Mouse (Mus musculus) spleen, adult 10 weeks (tissue): ENCODE data around the gene Frs2. TPM values are rescaled to one million over a fixed set of nuclear protein-coding genes. Genes with fewer than 3 reads are reported as not detected.

Experiments
- polyA plus RNA-seq: library from polyadenylated mRNA; stranded (reverse); fragments of 350-450 nt; fragmentation: Illumina TruSeq; extraction: RNeasy Lipid Tissue Mini Kit (QIAGEN cat#74804); gene quantifications from one replicate; pipeline ENCODE4 v1.2.3, GENCODE M21; 2015; ENCODE audit warnings: low replicate concordance; ENCODE audit not compliant: insufficient read depth

Frs2 gene
- 26.7 TPM for polyA plus RNA-seq

DNA sequence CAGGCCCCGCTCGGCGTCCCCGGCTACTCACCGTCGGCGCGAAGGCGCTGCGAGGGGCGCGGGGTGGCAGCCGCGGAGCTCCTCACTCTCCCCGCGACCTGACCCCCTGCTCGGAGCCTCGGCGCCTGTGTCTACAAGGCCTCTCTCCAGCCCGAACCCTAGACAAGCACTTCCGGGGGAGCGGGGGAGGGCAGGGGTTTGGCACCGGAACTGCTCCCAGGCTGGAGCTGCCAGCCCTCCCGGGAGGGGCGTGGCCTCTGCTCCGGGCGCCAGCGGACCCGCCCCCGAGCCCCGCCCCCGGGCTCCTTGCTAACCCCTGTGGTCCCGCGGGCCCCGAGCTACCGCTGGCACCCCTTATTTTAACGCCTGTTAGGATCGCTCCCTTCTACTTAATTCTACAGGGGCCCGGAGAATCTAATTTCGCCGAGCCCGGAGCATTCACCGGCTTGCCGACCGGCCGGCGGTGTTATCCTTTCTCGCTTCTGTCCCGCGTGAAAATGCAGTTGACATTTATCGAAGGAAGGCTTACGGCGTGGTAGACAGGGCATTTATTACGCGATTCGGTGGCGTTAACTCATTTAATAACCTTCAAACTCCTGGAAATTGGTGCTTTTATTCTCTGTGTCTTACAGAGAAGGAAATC is at the start of gene Frs2:
Frs2 (minus strand) TSS at position 174 of the 643 bp plus-strand sequence.

DNA sequence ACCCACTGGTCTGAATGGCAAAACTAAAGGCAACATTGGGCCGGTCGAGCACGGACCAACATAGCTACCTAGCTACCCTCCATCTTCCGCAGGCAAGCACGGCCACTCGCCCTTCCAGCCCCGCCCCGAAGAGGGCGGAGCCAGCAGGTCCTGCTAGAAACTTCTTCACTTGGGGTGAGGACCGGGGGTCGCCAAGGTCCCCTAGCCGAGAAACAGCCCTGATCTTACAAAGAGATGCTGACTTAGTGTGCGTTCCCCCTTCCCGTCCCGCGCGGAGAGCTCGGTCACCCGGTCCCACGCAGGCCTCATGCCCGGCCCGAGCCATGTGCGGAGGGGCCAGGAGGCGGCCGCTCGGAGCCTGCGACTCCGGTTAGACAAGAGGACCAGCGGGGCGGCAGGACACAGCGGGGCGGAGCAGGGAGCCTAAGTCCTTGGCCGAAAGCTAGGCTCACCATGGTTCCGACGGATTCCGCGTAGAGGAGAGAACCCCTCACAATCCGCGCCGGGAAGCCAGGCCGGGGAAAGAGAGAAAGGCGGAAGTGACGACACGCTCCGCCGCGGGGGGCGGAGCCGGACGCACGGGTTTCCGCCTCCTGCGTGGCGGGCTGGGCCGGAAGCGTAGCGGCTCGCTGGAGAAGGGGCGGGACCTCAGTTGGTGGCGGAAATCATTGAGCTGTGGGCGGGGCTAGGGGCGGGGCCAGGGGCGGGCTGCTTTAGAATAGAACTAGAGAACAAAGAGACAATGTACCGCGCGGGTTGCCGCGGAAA is 84.9 kb downstream of the Frs2 start, which contains the start of gene Cct2:
Cct2 (minus strand) TSS at position 561 of the 768 bp plus-strand sequence.

DNA sequence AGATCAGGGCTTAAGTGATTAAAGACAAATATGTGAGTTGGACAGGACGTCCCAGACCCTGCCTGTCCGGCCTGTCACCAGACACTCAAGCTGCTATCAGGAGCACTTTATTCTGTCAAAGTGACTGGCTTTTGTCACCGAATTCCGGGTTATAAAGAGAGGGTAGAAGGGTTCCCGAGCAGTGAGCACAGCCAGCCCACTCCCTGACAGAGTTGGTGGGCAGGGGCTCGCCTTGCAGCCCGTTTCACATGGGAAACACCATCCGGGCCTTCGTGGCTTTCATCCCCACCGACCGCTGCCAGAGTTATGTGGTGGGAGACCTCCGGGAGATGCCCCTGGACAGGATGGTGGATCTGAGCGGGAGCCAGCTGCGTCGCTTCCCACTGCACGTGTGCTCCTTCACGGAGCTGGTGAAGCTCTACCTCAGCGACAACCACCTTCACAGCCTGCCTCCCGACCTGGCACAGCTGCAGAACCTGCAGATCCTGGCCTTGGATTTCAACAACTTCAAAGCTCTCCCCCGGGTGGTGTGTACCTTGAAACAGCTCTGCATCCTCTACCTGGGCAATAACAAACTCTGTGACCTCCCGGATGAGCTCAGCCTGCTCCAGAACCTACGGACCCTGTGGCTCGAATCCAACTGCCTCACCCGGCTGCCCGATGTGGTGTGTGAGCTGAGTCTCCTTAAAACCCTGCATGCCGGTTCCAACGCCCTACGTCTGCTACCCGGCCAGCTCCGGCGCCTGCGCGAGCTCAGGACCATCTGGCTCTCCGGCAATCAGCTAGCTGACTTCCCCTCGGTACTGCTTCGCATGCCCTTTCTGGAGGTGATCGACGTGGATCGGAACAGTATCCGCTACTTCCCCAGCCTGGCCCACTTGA is 102.9 kb downstream of the Frs2 start, which contains the start of gene Lrrc10:
Lrrc10 (plus strand) TSS at position 167 of the 882 bp plus-strand sequence.

Other genes starting within 250 kb of the Frs2 start
- gene Rab3ip, start 197.8 kb downstream of the Frs2 start, polyA plus RNA-seq: 25.1 TPM
- not detected for gene Gm10271, start 175.9 kb downstream of the Frs2 start, polyA plus RNA-seq
- not detected for gene Best3, start 162.2 kb downstream of the Frs2 start, polyA plus RNA-seq
- gene Lrrc10, start 103.2 kb downstream of the Frs2 start, polyA plus RNA-seq: not detected
- 292 TPM for gene Cct2, start 84.7 kb downstream of the Frs2 start, polyA plus RNA-seq
- gene Yeats4, start 76.0 kb upstream of the Frs2 start, polyA plus RNA-seq: 96.2 TPM
- gene 9530003J23Rik, start 90.2 kb upstream of the Frs2 start, polyA plus RNA-seq: not detected
- 3,787 TPM for gene Lyz2, start 133.8 kb upstream of the Frs2 start, polyA plus RNA-seq
- 41.2 TPM for gene Lyz1, start 144.3 kb upstream of the Frs2 start, polyA plus RNA-seq
- 133 TPM for gene Cpsf6, start 231.5 kb upstream of the Frs2 start, polyA plus RNA-seq